Mouse (Mus musculus) effector memory CD4-positive, alpha-beta T cell, adult 5 months (primary cell): ENCODE results near the gene Pes1. TPM values are rescaled to one million over a fixed set of nuclear protein-coding genes. Genes with fewer than 3 reads are reported as not detected.

Experiments
- polyA plus RNA-seq: library from polyadenylated mRNA; unstranded; fragments of 100-300 nt; shearing (Covaris generic); gene quantifications from one replicate; pipeline ENCODE4 v1.2.1, GENCODE M21; 2017

The Pes1 gene
- 49.5 TPM for polyA plus RNA-seq

DNA sequence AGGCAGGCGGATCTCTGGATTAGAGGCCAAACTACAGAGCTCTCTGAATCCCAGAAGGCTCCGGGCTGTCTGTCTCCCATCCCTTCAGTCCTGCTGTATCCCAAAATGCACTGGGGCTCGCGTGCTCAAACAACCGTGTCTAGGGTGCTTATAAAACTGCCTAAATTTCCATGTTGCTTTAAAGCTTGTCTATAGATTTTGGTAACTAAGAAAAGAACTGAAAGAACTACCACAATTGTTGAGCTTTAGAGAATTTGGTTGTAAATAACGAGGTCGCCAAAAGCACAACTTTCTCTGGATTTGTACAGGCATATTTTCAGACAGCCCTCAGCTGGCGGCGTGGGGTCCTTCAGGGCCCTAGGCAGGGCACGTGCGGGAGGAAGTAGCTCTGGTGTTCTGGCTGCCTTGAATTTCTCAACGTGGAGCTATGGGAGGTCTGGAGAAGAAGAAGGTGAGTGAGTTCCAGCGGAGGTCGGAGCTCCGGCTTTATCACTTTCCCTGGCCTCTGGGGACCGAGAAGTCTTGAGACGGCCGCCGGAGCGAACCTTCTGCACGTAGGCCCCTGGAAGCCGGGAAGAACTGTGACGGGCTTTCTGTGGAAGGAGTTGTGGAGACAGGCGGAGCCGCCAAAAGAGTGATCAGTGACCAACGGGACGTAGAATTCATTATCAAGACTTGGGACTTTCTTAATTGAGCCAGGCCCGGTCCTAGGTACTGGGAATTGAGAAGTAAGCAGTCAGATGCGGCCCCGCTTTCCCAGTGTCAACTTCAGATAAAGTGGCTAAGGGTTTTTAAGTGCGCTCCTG lies at the start of gene Pes1:
Gene Pes1 (plus strand): TSS at position 366 of the 806 bp plus-strand sequence.

DNA sequence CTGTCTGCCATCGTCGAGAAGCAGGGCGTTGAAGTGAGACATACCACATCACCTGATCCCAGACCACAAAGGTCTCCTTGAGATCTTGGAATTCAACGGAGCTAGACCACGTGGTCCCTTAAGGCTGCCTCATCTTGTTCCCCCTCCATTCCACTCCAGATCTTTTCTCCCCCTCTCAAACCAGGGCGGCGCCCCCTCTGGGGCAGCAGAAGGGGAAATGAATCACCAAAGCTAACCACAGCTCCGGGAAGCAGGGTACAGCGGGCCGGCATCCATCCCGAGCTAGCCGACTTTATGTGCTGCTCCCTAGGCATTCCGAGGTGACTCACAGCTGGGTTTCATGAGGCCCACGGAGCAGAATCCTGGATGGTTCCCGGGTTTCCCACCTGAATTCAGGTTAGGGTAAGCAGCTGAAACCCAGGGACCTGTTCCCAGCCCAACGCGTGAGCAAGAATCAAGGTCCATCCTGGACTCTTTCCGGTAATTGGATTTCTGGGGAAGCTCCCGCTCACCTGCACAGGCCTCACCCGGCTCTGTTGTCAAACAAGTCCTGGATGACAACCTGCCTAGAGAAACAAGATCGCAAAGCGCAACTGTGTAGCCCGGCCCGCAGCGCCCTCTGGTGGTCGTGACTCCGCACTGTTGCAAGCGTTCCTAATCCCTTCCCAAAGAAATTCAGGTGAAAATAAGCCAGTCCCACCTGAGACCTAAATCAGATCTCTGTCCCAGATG lies 49.5 kb upstream of the Pes1 start, which contains the start of gene Slc35e4:
Gene Slc35e4 (minus strand): TSS at position 556 of the 732 bp plus-strand sequence.

GRCm38 (mm10) chr11:3931511-3932211 lies 32.1 kb upstream of the Pes1 start, which contains the start of gene Tcn2:
Tcn2 (minus strand) TSS chr11:3932159.

GRCm38 (mm10) chr11:3976678-3977077 lies 12.9 kb downstream of the Pes1 start, which contains the start of gene 4930556J24Rik:
4930556J24Rik (minus strand) TSS chr11:3976778.

DNA sequence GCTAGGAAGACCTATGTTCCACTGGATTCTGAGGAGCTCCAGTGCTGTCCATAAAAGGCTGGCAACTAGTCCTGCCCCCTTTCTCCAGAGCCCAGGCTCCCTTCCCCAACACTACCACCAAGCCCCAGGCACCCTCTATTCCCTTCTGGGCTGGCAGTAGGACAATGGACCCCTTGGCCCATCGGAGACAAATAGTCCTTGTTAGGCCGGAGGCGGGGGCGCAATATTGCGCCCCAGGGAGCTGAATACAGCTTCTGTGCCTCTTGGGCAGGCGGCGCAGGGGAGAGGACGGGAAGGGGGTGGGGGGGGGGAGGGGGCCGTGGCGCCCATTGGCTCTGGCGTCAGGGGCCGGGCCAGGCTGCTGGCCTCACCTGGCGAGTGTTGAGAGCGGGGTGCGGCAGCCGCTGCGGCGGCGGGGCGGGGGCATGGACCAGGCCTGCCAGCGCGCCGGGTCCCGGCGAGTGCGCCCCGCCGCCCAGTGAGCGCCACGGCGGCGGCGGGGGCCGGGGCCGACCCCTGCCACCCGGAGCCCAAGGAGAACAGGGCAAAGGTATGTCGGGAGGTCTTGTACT lies 19.6 kb downstream of the Pes1 start, which contains the start of gene Gal3st1:
Gene Gal3st1 (plus strand): TSS at position 346 of the 572 bp plus-strand sequence.

Other genes with a start within 250 kb of the Pes1 start
- not detected for gene Osbp2, start 100.1 kb upstream of the Pes1 start, polyA plus RNA-seq
- not detected for gene 4921536K21Rik, start 68.9 kb upstream of the Pes1 start, polyA plus RNA-seq
- gene Dusp18, start 68.7 kb upstream of the Pes1 start, polyA plus RNA-seq = 0.52 TPM
- gene Slc35e4, start 49.3 kb upstream of the Pes1 start, polyA plus RNA-seq = 2.3 TPM
- 17.6 TPM for gene Tcn2, start 31.8 kb upstream of the Pes1 start, polyA plus RNA-seq
- not detected for gene 4930556J24Rik, start 12.8 kb downstream of the Pes1 start, polyA plus RNA-seq
- gene Gal3st1, start 19.7 kb downstream of the Pes1 start, polyA plus RNA-seq = not detected
- not detected for gene Sec14l4, start 67.5 kb downstream of the Pes1 start, polyA plus RNA-seq
- gene Sec14l3, start 100.9 kb downstream of the Pes1 start, polyA plus RNA-seq = not detected
- 0.80 TPM for gene Mtfp1, start 131.5 kb downstream of the Pes1 start, polyA plus RNA-seq
- gene Sec14l2, start 159.4 kb downstream of the Pes1 start, polyA plus RNA-seq = 1.6 TPM
- gene Rnf215, start 171.2 kb downstream of the Pes1 start, polyA plus RNA-seq = 23.9 TPM
- gene Ccdc157, start 196.3 kb downstream of the Pes1 start, polyA plus RNA-seq = 3.6 TPM
- 42.3 TPM for gene Sf3a1, start 196.4 kb downstream of the Pes1 start, polyA plus RNA-seq
- 85.1 TPM for gene Tbc1d10a, start 222.8 kb downstream of the Pes1 start, polyA plus RNA-seq